In genomic region chr13:109671589-109672347, GRCm38 (mm10) we compare ENCODE assay signal across 14 mouse cellular contexts.
DNase-seq lines count a peak whose midpoint lies in the region; ATAC-seq and TF ChIP-seq lines count a peak whose summit lies in the region.
"Had no signal": no experiment of that assay in that cellular context is flagged by ENCODE, and none has a peak within 500 bp of the region (broad histone marks: within the 10 kb centered on the region; RNA-seq: fewer than 3 reads in every experiment).

No protein-coding gene starts in this region.

- no peak overlapping the region for H3K4me2 ChIP-seq in kidney, embryonic 15.5 days
- no peak overlapping the region for H3K4me2 ChIP-seq in limb, embryonic 13.5 days (replicated peaks)
- no peak overlapping the region for H3K4me2 ChIP-seq in hindbrain, postnatal 0 days (ENCODE audit: low read depth, low read length)
- no peak overlapping the region for H3K4me2 ChIP-seq in midbrain, postnatal 0 days (ENCODE audit: low read depth, low read length, poor library complexity, severe bottlenecking)
- H3K4me2 ChIP-seq: limb, embryonic 15.5 days had no signal

- 0 out of 2 replicates have a peak, but pooled peaks have one; percentile 48 for ATAC-seq in kidney, embryonic 15.5 days (replicated peaks; ENCODE audit: low FRiP score)
- ATAC-seq in limb, embryonic 13.5 days (ENCODE audit: low FRiP score, low read depth) = peak; percentile 54; the same call in 1 of the 2 replicates
- no peak for ATAC-seq in hindbrain, postnatal 0 days
- ATAC-seq in midbrain, postnatal 0 days (ENCODE audit: low FRiP score) = no peak
- ATAC-seq: CD4-positive, CD25-positive, alpha-beta regulatory T cell, adult 4 months had no signal

- H3K27me3 ChIP-seq in kidney, embryonic 15.5 days = no peaks in the 10 kb centered on the region
- H3K27me3 ChIP-seq in limb, embryonic 13.5 days = no peaks in the 10 kb centered on the region
- no peaks in the 10 kb centered on the region for H3K27me3 ChIP-seq in hindbrain, postnatal 0 days (ENCODE audit: insufficient read depth, low read length)
- no peaks in the 10 kb centered on the region for H3K27me3 ChIP-seq in midbrain, postnatal 0 days (ENCODE audit: insufficient read depth, low read length)
- H3K27me3 ChIP-seq: limb, embryonic 15.5 days had no signal

- H3K27ac ChIP-seq in kidney, embryonic 15.5 days = peak overlapping the region; percentile 61; the same call in 1 of the 2 replicates
- no peak overlapping the region; the same call in 1 of the 2 replicates for H3K27ac ChIP-seq in limb, embryonic 13.5 days
- no peak overlapping the region for H3K27ac ChIP-seq in hindbrain, postnatal 0 days
- no peak overlapping the region for H3K27ac ChIP-seq in midbrain, postnatal 0 days (ENCODE audit: low read depth, low read length)
- H3K27ac ChIP-seq: limb, embryonic 15.5 days; stomach, postnatal 0 days had no signal

- H3K36me3 ChIP-seq in kidney, embryonic 15.5 days = no peaks in the 10 kb centered on the region
- no peaks in the 10 kb centered on the region for H3K36me3 ChIP-seq in limb, embryonic 13.5 days
- no peaks in the 10 kb centered on the region for H3K36me3 ChIP-seq in hindbrain, postnatal 0 days (ENCODE audit: insufficient read depth, low read length)
- no peaks in the 10 kb centered on the region for H3K36me3 ChIP-seq in midbrain, postnatal 0 days (ENCODE audit: insufficient read depth, low read length)
- H3K36me3 ChIP-seq: limb, embryonic 15.5 days had no signal

- no peak for DNase-seq in kidney, postnatal 25 days
- DNase-seq in cerebellum, adult 11-12 months = peak; percentile 35
- peak; percentile 43 to 78 for DNase-seq in frontal cortex, postnatal 36 days (ENCODE audit: low spot score in 2 of 2)
- no peak for DNase-seq in hindbrain, postnatal 0 days (ENCODE audit: low spot score)
- DNase-seq in lung, postnatal 10 days = no peak
- no peak for DNase-seq in midbrain, postnatal 0 days (ENCODE audit: low spot score)
- DNase-seq: heart, postnatal 10 days; kidney, adult 11 months had no signal

- H3K4me1 ChIP-seq in kidney, embryonic 15.5 days = peaks cover 17% of the 10 kb centered on the region
- peaks cover 13% of the 10 kb centered on the region; the same call in 1 of the 2 replicates for H3K4me1 ChIP-seq in limb, embryonic 13.5 days
- no peaks in the 10 kb centered on the region for H3K4me1 ChIP-seq in hindbrain, postnatal 0 days (ENCODE audit: insufficient read depth, low read length)
- H3K4me1 ChIP-seq in midbrain, postnatal 0 days (ENCODE audit: insufficient read depth, low read length) = no peaks in the 10 kb centered on the region

- no peak overlapping the region for H3K4me3 ChIP-seq in kidney, embryonic 15.5 days (replicated peaks)
- no peak overlapping the region for H3K4me3 ChIP-seq in limb, embryonic 13.5 days
- no peak overlapping the region for H3K4me3 ChIP-seq in hindbrain, postnatal 0 days (ENCODE audit: low read length)
- no peak overlapping the region for H3K4me3 ChIP-seq in midbrain, postnatal 0 days (ENCODE audit: low read depth, low read length)
- H3K4me3 ChIP-seq: limb, embryonic 15.5 days; myocyte had no signal

- no peak for TF ChIP-seq CTCF in hindbrain, postnatal 0 days (IDR thresholded peaks at IDR 0.05; ENCODE audit: low read depth)
- TF ChIP-seq CTCF in midbrain, postnatal 0 days (IDR thresholded peaks at IDR 0.05) = no peak

- H3K9ac ChIP-seq in kidney, embryonic 15.5 days = no peak overlapping the region
- no peak overlapping the region for H3K9ac ChIP-seq in limb, embryonic 13.5 days
- no peak overlapping the region for H3K9ac ChIP-seq in hindbrain, postnatal 0 days (replicated peaks; ENCODE audit: low read length)
- no peak overlapping the region for H3K9ac ChIP-seq in midbrain, postnatal 0 days (replicated peaks; ENCODE audit: low read length, poor library complexity, severe bottlenecking)
- H3K9ac ChIP-seq: limb, embryonic 15.5 days had no signal

- H3K9me3 ChIP-seq in kidney, embryonic 15.5 days (replicated peaks) = no peaks in the 10 kb centered on the region
- no peaks in the 10 kb centered on the region for H3K9me3 ChIP-seq in limb, embryonic 13.5 days
- no peaks in the 10 kb centered on the region for H3K9me3 ChIP-seq in hindbrain, postnatal 0 days (ENCODE audit: low read length)
- no peaks in the 10 kb centered on the region for H3K9me3 ChIP-seq in midbrain, postnatal 0 days (ENCODE audit: low read length)
- H3K9me3 ChIP-seq: limb, embryonic 15.5 days had no signal

- 20% methylated on average over 8 of the region's 8 CpGs for WGBS in kidney, embryonic 15.5 days
- 27% methylated on average over 8 of the region's 8 CpGs for WGBS in limb, embryonic 13.5 days
- WGBS in hindbrain, postnatal 0 days = 56% methylated on average over 8 of the region's 8 CpGs
- WGBS in midbrain, postnatal 0 days = 66% methylated on average over 8 of the region's 8 CpGs

Comparison
In these comparisons a context has a peak if more than half of its experiments do, and no peak if none do; other contexts are left out.
1. ATAC-seq: peak in kidney, embryonic 15.5 days (single experiment) and limb, embryonic 13.5 days (single experiment); none in hindbrain, postnatal 0 days (single experiment) and midbrain, postnatal 0 days (single experiment).
2. DNase-seq: peak in cerebellum, adult 11-12 months (single experiment) and frontal cortex, postnatal 36 days (2 of 2); none in kidney, postnatal 25 days (0 of 2), hindbrain, postnatal 0 days (single experiment), lung, postnatal 10 days (single experiment) and midbrain, postnatal 0 days (single experiment).